Mouse (Mus musculus) C2C12 (cell line): ENCODE data around the gene C8g.

ENCODE experiments used
- CTCF ChIP-seq: IDR thresholded peaks from one replicate; pipeline ENCODE4 v1.5.1; 2011; ENCODE audit not compliant: control insufficient read depth, insufficient read depth, insufficient read length
- MAX ChIP-seq: IDR thresholded peaks from one replicate; pipeline ENCODE4 v1.6.1; 2011; ENCODE audit warnings: mild to moderate bottlenecking, control low read depth
- MYOG ChIP-seq: IDR thresholded peaks from one replicate; pipeline ENCODE4 v1.6.1; 2011; ENCODE audit not compliant: control insufficient read depth, insufficient read length; ENCODE audit errors: extremely low read depth
- USF1 ChIP-seq: IDR thresholded peaks from one replicate; pipeline ENCODE4 v1.6.1; 2011; ENCODE audit warnings: low read depth, mild to moderate bottlenecking, control low read depth, moderate library complexity

DNA sequence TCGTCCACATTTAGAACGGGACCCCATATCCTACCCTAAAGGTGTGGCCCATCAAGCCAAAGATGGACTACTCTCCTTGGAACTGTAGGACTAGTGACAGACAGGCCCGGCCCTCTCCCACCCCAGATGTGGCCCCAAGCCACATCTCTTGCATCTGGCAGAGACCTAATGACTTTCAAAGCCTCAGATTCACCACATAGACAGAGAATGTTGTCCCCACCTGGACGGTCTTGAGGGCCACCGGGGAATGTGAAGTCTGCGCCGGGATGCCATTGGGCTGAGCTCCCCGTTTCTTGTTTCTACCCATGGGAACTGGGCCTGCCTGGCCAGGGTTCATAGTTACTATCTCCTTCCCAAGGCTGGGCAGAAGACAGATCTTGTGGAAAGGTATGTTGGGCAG, 24.0 kb downstream of the C8g start:
- TF ChIP-seq CTCF (no peak), MAX (no peak), MYOG (no peak), USF1 (no peak)
